Mouse (Mus musculus) small intestine, adult 2 months (tissue): Measurements from ENCODE around the gene Celsr2. TPM values are rescaled to one million over a fixed set of nuclear protein-coding genes. Genes with fewer than 3 reads are reported as not detected.

Experiments
- H3K27ac ChIP-seq: fragments of 200-500 bp; 2 replicates; pipeline ENCODE4 v1.5.1; 2012; ENCODE audit warnings: low read depth, low read length, control low read depth, inconsistent platforms; ENCODE audit not compliant: insufficient read depth
- H3K27me3 ChIP-seq: fragments of 200-500 bp; 2 replicates; pipeline ENCODE4 v1.6.1; 2012; ENCODE audit warnings: mild to moderate bottlenecking, moderate library complexity, low read length, inconsistent platforms; ENCODE audit not compliant: control insufficient read depth, insufficient read depth
- H3K36me3 ChIP-seq: fragments of 200-500 bp; 2 replicates; pipeline ENCODE4 v1.6.1; 2012; ENCODE audit warnings: mild to moderate bottlenecking, low read length, control low read depth, inconsistent platforms; ENCODE audit not compliant: control insufficient read depth, insufficient read depth
- H3K4me1 ChIP-seq: fragments of 200-500 bp; 2 replicates; pipeline ENCODE4 v1.6.1; 2012; ENCODE audit warnings: low read length, inconsistent platforms, mixed read lengths; ENCODE audit not compliant: control insufficient read depth, insufficient read depth, insufficient read length
- H3K4me3 ChIP-seq: fragments of 200-500 bp; 2 replicates; pipeline ENCODE4 v1.5.1; 2012; ENCODE audit warnings: low read depth, mild to moderate bottlenecking, control low read depth, inconsistent platforms, low read length, moderate library complexity
- CTCF ChIP-seq: fragments of 200-500 bp; IDR thresholded peaks from 2 replicates; pipeline ENCODE4 v1.5.1; 2012; ENCODE audit warnings: low read depth, mild to moderate bottlenecking, control low read depth, inconsistent platforms, low read length, moderate library complexity, mixed read lengths; ENCODE audit not compliant: insufficient replicate concordance, insufficient read length; ENCODE audit errors: extremely low read depth
- POLR2A ChIP-seq: fragments of 200-500 bp; IDR thresholded peaks from 2 replicates; pipeline ENCODE4 v1.6.1; 2012; ENCODE audit warnings: low read depth, mild to moderate bottlenecking, control low read depth, inconsistent platforms, low read length, moderate library complexity
- WGBS: fragments of 180-500 bp; shearing (Covaris S2); methylation state at CpG from one replicate; pipeline ENCODE4 v1.1.7; 2018; 5-methylcytosine and 5-hydroxymethylcytosine counted together
- polyA plus RNA-seq: library from polyadenylated mRNA; depleted of rRNA; stranded (reverse); fragments of >200 nt; gene quantifications from 2 replicates; pipeline ENCODE4 v1.2.3, GENCODE M21; 2012

The Celsr2 gene
- polyA plus RNA-seq, 1 experiment = 2.7 TPM

GRCm38 (mm10) chr3:108424944-108425623 lies 9.7 kb upstream of the Celsr2 start:
- TF ChIP-seq CTCF (no peak), POLR2A (no peak)
- Histone ChIP-seq H3K4me1 (no peaks in the 10 kb centered on the region), H3K27ac (no peak overlapping the region), H3K36me3 (peaks cover 40% of the 10 kb centered on the region), H3K27me3 (no peaks in the 10 kb centered on the region), H3K4me3 (no peak overlapping the region)
- 87% methylated on average over 7 of the region's 7 CpGs for WGBS

GRCm38 (mm10) chr3:108423844-108424801 lies 8.8 kb upstream of the Celsr2 start:
- Histone ChIP-seq H3K27ac (no peak overlapping the region), H3K36me3 (peaks cover 32% of the 10 kb centered on the region), H3K4me3 (no peak overlapping the region), H3K4me1 (no peaks in the 10 kb centered on the region), H3K27me3 (no peaks in the 10 kb centered on the region)
- 23% methylated on average over 11 of the region's 11 CpGs for WGBS
- no peak for TF ChIP-seq CTCF
- TF ChIP-seq POLR2A = no peak

- H3K4me3 ChIP-seq = no peak overlapping the region
- H3K36me3 ChIP-seq = peaks cover 22% of the 10 kb centered on the region
- TF ChIP-seq POLR2A (no peak), CTCF (no peak)
- no peaks in the 10 kb centered on the region for H3K27me3 ChIP-seq
- H3K27ac ChIP-seq = no peak overlapping the region
- 57% methylated on average over 6 of the region's 6 CpGs for WGBS
- H3K4me1 ChIP-seq = no peaks in the 10 kb centered on the region
Measured at GRCm38 (mm10) chr3:108423006-108423405, 7.7 kb upstream of the Celsr2 start.

- H3K4me1 ChIP-seq = no peaks in the 10 kb centered on the region
- TF ChIP-seq CTCF = no peak
- no peak for TF ChIP-seq POLR2A
- no peak overlapping the region for H3K27ac ChIP-seq
- H3K27me3 ChIP-seq = no peaks in the 10 kb centered on the region
- peak overlapping the region; percentile 68 for H3K4me3 ChIP-seq
- no peaks in the 10 kb centered on the region for H3K36me3 ChIP-seq
- whole genome bisulfite sequencing = under 1% methylated on average over 47 of the region's 48 CpGs
Measured at GRCm38 (mm10) chr3:108415831-108416223, 475 bp upstream of the Celsr2 start.

GRCm38 (mm10) chr3:108413634-108414360 lies 1.6 kb downstream of the Celsr2 start:
- H3K4me1 ChIP-seq = no peaks in the 10 kb centered on the region
- TF ChIP-seq CTCF (no peak), POLR2A (no peak)
- H3K27me3 ChIP-seq = no peaks in the 10 kb centered on the region
- no peaks in the 10 kb centered on the region for H3K36me3 ChIP-seq
- no peak overlapping the region for H3K4me3 ChIP-seq
- no peak overlapping the region for H3K27ac ChIP-seq
- WGBS = 97% methylated on average over 35 of the region's 35 CpGs

GRCm38 (mm10) chr3:108411754-108412121 lies 3.6 kb downstream of the Celsr2 start:
- TF ChIP-seq POLR2A = no peak
- TF ChIP-seq CTCF = no peak
- Histone ChIP-seq H3K4me1 (no peaks in the 10 kb centered on the region), H3K27me3 (no peaks in the 10 kb centered on the region), H3K36me3 (no peaks in the 10 kb centered on the region), H3K4me3 (no peak overlapping the region), H3K27ac (no peak overlapping the region)
- WGBS = 73% methylated on average over 8 of the region's 8 CpGs
